Mouse (Mus musculus): ENCODE measurements around the gene Gli2.

Gli2 gene

DNA sequence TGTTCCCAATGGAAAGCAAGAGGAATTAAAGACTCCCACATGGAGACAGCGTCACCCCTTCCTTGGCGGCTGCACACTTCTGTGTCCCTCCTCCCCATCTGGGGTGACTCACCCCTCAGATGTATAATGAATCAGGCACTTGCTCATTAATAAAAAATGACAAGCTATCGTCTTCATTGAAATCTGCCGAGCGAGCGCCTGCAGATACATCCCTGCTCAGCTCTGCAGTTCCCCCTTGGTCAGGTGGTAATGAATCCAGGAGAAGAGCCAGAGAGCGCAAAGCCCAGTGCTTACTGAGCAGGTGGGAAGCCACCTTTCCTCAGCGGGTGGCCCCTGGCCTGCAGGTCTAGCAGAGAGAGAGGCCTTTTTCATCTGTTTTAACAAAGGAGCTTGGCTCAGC lies 112.1 kb downstream of the Gli2 start:
- DNase-seq (ENCODE audit: low spot score in 2 of 2): peak in 1 of 2 experiments; percentile 9

GRCm38 (mm10) chr1:118940269-118940840 lies 113.1 kb downstream of the Gli2 start:
- peak in 1 of 2 experiments; percentile 16 for DNase-seq (ENCODE audit: low spot score in 2 of 2)

GRCm38 (mm10) chr1:118938206-118938605 lies 115.2 kb downstream of the Gli2 start:
- DNase-seq (ENCODE audit: low spot score in 2 of 2): no peak

- no peak for DNase-seq (ENCODE audit: low spot score in 2 of 2)
Measured at GRCm38 (mm10) chr1:118936108-118936507, 117.3 kb downstream of the Gli2 start.

- no peak for DNase-seq (ENCODE audit: low spot score in 2 of 2)
Measured at GRCm38 (mm10) chr1:118935518-118935917, 117.9 kb downstream of the Gli2 start.

GRCm38 (mm10) chr1:118932167-118932566 lies 121.3 kb downstream of the Gli2 start:
- no peak for DNase-seq (ENCODE audit: low spot score in 2 of 2)

- no peak for DNase-seq (ENCODE audit: low spot score in 2 of 2)
Measured at GRCm38 (mm10) chr1:118927543-118928354, 125.7 kb downstream of the Gli2 start.

DNA sequence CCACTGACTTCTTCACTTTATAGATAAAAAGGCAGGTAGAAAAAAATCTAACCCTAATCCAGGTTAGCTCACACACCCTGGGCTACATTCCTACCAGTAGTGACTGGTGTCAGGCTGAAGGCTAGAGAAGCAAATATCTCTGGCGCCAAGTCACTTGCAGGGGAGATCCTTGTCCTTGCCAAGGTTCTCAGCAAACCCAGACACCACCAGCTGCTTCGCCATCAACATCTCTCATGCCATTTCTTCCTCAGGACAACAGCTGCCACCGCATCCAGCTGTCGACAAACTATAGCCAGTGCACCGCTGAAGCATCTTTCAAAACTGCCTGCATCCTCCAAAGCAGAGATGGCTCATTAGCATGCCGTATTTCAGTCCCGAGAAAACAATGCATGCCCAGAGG lies 126.9 kb downstream of the Gli2 start:
- DNase-seq (ENCODE audit: low spot score in 2 of 2): no peak

GRCm38 (mm10) chr1:118922189-118922588 lies 131.2 kb downstream of the Gli2 start:
- DNase-seq (ENCODE audit: low spot score in 2 of 2): no peak

DNA sequence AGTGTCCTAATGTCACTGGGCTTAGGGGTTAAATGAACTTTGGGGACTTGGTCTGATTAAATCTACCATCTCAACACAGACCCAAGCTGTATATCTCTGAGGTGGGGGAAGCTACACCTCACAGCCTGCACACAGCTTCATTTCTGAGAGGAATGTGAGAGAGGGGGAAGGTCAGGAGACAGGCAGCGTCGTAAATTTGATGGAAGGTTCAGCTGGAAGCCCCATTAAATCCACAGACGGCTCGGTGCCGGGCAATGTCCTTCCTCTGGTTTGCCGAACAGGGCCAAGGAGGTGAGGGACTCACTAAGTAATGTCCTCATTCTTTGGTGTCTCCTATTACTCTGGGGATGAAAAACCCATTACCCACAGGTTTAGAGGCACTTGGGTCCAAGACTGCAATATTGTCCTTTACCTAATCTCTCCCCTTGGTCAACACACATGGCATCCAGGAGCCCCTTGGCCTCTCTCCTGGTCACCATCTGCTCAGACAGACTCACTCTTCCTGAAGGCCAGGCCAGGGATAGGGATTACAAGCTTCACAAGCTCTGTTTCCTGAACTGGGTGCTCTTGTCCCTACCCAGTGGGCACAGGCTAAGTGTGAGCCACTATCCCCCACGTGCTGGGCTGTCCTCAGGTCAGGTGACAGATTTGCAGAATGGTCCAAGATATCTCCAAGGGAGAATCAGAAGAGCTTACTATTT lies 135.7 kb downstream of the Gli2 start:
- no peak for DNase-seq (ENCODE audit: low spot score in 2 of 2)

DNA sequence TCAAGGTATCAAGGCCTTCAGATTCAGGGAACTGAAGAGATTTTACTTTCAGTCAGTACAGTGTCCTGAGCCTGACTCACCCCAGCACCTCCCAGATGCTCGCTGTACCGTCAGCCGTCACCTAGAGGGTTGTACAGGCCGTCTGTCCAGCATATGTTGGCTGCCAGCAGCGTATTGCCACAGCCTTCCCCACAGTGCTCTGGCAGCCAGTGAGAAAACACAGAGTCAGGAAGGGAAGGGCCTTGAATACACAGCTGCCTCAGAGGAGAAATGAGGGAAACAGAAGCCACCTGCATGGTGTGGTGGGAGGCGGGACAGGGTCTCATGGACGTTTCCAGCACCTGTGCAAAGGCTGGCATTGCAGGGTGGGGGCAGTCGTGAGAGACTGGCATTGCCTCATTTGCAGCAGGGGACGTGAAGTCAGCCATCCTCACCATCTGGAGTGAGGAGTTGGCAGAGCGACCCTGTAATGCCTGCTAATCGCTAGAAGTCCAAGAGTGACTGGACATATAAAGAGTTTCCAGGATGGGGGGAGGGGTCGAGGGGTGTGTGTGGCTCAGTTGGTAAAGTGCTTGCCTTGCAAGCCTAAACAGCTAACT lies 136.8 kb downstream of the Gli2 start:
- DNase-seq (ENCODE audit: low spot score in 2 of 2): no peak

DNA sequence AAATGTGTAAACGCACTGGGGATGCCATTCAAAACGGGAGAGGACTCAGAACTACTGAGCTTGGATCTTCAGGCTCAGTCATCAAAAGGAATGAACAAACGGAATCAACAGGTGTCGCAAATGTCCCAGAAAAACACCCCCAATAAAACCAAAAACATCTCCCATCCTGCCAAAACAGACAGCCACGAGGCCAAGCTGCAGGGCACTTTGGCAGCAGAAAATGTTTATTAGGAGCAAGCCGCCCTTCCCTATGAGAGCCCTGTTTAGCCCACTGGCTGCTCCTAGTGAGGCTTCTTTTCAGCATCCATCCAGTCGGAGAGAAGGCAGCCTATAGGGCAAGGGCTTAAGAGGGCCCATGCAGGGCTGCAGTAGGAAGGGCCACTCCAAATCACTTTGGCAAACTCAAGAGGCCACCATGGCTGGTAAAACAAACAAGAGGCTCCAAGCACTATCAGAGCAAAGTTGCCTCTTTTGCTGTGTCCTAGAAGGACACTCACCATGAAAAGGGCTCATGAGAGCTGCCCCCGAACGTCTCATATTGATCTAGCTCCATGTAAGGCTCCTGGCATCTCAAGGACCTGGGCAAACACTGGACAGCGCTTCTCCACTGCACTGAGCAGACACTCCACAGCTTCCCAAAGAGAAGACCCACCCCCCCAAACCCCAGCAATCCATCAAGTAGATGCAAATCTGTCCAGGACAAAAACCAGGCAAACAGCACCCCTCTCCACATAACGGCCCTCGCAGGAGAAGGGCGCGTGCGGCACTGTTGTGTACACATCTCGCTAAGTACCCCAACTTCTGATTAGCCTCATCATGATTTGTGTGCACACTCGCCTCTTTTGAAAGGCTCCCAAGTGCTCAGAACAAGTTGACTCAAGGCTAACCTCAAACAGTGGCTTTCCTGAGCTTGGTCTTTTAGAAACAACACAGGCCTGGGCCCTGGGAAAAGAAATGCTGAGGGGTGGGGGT lies 139.7 kb downstream of the Gli2 start:
- no peak for DNase-seq (ENCODE audit: low spot score in 2 of 2)

GRCm38 (mm10) chr1:118912929-118913328 lies 140.5 kb downstream of the Gli2 start:
- no peak for DNase-seq (ENCODE audit: low spot score in 2 of 2)

DNA sequence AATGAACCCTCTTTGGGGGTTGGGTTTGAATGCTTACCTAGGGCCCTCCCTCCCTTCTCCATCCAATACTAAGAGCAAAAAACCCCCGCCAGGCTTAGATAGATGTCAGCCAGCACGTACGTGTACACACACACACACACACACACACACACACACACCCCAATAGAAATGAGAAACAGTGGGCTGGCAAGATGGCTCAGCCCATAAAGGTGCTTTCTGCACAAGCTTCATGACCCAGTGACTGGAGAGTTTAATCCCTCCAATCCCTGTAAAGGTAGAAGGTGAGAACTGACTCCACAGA lies 142.0 kb downstream of the Gli2 start:
- DNase-seq (ENCODE audit: low spot score in 2 of 2): no peak

DNA sequence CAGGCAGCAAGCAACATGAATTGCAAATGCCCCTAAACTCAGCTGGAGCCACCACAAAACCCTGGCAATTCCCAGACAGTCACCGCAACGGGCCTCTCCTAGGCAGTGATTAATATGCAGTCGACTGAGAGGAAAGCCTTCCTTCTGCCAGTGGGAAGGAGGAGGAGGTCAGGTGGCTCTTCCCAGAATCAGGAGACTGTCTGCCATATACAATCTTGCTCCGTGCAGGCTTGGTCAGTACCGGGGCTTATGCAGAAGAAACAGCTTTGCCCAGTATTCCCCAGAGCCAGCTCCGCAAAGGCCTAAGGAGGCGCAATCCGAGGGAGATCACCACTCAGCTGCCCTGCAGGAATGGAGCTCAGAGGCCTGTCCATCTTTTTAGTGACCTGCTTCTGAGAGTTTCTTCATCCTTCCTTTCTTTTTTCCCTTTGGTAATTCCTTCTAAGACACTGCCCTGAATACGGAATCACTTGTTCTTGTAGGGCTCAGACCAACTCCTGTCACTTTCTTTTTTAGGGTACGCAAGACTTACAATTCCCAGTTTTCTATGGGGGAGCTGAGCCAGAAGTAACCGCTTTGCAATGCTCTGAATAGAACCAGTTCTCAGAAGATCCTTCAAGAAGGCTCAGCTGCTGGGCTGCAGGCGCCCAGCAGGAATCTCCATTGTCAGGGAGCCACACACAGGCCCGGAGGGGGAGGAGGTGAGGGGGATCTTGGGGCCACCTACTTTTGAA lies 142.6 kb downstream of the Gli2 start:
- DNase-seq (ENCODE audit: low spot score in 2 of 2): peak in 1 of 2 experiments; percentile 13

DNA sequence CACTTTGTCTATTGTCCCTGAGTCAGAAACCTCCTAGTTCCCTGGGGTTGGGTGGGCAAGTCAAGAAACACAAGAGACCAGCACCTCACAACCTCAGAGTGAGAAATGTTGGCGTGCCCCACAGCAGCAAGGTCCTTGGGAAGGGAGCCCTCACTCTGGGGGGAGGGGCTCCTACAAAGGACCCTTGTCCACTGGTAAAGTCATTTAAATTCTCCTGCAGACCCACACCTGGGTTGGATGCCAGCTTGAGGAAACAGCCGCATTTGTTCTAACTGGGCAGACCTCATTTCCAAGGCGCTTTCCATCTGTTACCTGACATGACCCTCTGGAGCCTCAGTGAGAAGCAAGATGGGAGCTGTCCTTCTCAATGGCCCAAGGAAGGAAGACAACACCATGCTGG lies 144.4 kb downstream of the Gli2 start:
- DNase-seq (ENCODE audit: low spot score in 2 of 2): peak in 1 of 2 experiments; percentile 42

DNA sequence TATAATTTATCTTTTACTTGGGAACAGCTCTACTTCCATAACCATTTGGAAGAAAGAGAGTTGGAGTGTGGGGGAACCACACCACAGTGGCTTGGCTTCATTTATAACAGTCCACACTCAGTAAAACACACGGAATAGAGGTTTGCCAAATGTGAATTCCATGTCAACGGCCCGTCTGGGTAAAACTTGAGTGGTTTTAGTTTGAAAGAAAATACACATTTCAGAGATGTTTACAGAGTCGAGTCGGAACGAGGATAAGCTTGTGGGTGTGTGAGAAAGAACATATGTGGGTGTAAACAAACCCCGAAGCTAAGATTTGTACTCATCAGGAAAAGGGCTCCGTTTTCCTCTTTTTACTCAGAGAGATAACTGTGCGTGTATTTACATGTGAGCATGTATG lies 145.8 kb downstream of the Gli2 start:
- DNase-seq (ENCODE audit: low spot score in 2 of 2): no peak

DNA sequence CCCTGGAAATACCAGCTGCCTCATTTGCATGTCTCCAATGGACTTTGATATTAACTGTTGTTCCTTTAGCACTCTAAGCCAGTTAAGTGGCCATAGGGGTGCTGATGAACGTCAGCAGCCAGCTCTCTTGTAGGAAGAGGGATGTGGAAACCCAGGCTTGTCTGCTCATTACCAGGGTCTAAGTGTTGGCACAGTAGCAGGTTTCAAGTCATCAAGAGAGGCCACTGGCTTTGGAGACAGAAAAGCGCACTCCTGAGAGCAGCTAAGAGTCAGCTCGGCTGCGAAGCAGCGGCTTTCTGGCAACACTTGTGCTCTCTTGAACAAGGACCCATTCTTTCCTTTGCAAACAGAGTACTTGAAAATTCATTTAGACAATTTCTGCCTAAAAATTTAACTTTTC lies 148.1 kb downstream of the Gli2 start:
- DNase-seq (ENCODE audit: low spot score in 2 of 2): no peak

DNA sequence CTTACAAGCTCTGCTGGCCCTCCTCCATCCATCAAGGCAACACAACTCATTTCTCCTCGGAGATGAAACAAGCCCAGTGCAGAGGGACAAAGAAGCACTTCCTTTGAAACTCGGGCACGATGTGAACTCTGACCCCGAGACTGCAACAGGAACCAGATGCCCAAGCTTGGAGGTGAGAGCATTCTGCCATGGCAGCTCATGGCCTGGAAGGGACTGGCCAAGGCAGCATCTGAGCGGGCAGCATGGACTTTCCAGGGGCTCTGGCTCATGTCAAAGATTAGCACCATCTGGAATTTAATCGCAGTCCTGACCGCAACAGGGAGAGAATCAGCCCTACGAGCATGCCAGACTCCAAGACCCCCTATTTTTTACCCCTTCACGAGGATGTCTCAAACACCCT lies 148.5 kb downstream of the Gli2 start:
- no peak for DNase-seq (ENCODE audit: low spot score in 2 of 2)

DNA sequence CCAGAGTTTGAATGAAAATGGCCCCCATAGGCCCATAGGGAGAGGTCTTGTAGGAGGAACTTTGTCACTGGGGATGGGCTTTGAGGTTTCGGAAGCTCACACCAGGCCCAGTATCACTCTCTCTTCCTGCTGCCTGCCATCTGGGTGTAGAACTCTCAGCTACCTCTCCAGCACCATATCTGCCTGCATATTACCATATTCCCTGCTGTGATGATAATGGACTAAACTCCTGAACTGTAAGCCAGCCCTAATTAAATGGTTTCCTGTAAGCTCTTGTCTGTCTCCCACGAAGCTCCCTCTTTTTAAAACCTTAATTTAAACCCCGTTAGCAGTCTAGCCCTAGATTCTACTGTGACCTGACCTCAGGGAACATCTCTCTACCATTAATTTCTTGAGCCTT lies 149.0 kb downstream of the Gli2 start:
- DNase-seq (ENCODE audit: low spot score in 2 of 2): no peak

GRCm38 (mm10) chr1:118903742-118904141 lies 149.7 kb downstream of the Gli2 start:
- DNase-seq (ENCODE audit: low spot score in 2 of 2): no peak

Data from left cerebral cortex, adult 9 months (tissue).